Mouse (Mus musculus): ENCODE measurements around the gene Steap1. TPM values are rescaled to one million over a fixed set of nuclear protein-coding genes. Genes with fewer than 3 reads are reported as not detected.

The Steap1 gene
- polyA plus RNA-seq, 1 experiment from 2014 or later, result 11.2 TPM

DNA sequence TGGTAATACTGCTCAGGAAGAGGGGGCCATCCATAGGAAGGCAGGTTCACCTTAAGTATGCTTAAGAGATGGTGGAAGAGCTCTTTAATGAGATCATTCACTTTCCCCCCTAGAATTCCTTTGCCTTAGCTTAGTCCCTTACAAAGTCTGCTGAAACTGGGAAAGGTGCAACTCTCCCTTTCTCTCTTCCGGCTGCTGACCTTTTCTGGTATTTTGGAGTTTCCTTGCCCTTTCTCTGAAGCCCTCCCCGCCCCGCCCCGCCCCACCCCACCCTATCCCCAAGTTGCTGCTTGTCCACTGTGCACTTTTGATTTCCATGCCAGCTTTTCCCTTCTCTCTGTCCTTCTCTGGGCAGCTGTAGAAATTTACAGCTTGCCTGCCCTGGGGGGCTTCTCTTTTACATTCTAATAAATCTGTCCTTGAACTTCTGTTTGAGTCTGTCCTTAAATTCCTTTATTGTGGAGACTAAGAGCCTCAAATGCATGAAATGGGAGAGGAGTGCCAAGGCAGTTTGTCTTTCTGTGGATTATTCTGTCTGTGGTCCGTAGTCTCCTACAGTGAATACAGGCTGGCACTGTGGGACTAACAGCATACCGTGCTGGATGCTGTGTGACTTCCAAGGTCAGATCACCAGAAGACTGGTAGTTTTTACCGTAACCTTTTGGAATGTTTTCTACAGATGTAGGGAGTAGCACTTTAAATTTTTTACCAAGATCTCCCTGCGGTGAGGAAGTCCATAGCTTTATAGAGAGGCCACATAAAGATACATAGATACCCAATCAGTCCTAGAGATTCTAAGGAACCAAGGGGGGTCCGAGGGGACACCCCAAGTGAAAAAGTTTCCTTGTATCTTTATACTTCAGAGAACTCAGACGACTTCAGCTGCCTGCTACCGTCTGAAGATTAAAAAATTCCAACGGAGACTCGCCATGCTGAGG, 41.5 kb downstream of the Steap1 start:
- no peak for ATAC-seq (ENCODE audit: insufficient read depth, low FRiP score, low read depth)
- Histone ChIP-seq H3K9me3 (no peaks in the 10 kb centered on the region), H3K4me2 (peak overlapping the region; percentile 29; the same call in 1 of the 2 replicates), H3K4me3 (replicated peaks) (peak overlapping the region; percentile 13; the same call in 1 of the 2 replicates), H3K4me1 (no peaks in the 10 kb centered on the region), H3K9ac (no peak overlapping the region), H3K36me3 (no peaks in the 10 kb centered on the region), H3K27ac (peak overlapping the region; percentile 36; the same call in 1 of the 2 replicates), H3K27me3 (replicated peaks) (no peaks in the 10 kb centered on the region)
- 42% methylated on average over 13 of the region's 13 CpGs for WGBS

DNA sequence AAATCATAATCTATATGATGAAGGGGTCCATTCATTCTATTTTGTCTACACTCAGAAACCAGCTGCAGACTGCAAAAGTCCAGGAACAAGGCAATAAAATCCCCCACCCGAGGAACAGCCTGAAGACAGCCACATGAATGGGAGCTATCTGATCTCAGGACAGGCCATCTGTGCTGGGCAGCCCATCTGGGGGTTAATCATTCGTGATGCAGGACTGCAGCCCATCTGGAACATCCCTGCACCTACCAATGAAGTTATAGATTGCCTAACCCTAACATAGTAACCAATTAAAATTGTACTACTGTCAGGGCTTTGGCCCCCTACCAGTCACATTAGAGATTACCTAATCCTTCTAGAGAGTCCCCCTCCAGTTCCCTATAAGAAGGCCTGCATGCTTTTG, 44.1 kb downstream of the Steap1 start:
- WGBS, result 45% methylated on average over 2 of the region's 2 CpGs
- Histone ChIP-seq H3K4me1 (no peaks in the 10 kb centered on the region), H3K36me3 (no peaks in the 10 kb centered on the region), H3K9ac (no peak overlapping the region), H3K27ac (no peak overlapping the region), H3K4me2 (no peak overlapping the region), H3K9me3 (no peaks in the 10 kb centered on the region), H3K4me3 (replicated peaks) (no peak overlapping the region), H3K27me3 (replicated peaks) (no peaks in the 10 kb centered on the region)
- ATAC-seq (ENCODE audit: insufficient read depth, low FRiP score, low read depth), result no peak

DNA sequence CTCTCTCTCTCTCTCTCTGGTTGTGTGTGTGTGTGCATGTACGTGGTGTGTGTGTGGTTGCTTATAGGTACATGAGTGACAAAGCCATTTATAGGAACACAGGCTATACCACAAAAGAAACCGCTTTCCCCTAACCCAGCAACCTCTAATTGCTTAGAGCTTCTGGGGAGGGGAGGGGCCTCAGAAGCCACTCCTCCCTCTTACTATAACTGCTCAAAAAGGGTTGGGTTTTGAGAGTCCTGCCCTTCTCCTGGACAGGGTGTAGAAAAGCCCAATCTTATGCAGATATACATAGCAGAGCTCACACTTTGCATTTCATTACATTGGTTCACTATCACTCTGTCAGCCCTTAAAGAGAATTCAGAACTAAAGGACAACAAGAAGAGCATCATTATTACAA, 48.7 kb downstream of the Steap1 start:
- H3K27me3 ChIP-seq (replicated peaks), result no peaks in the 10 kb centered on the region
- ATAC-seq (ENCODE audit: insufficient read depth, low FRiP score, low read depth), result no peak
- no peaks in the 10 kb centered on the region for H3K36me3 ChIP-seq
- H3K4me3 ChIP-seq (replicated peaks), result no peak overlapping the region
- H3K9ac ChIP-seq, result no peak overlapping the region
- H3K4me2 ChIP-seq, result no peak overlapping the region
- no peaks in the 10 kb centered on the region for H3K9me3 ChIP-seq
- 79% methylated on average over 2 of the region's 2 CpGs for WGBS
- H3K4me1 ChIP-seq, result no peaks in the 10 kb centered on the region
- no peak overlapping the region for H3K27ac ChIP-seq

DNA sequence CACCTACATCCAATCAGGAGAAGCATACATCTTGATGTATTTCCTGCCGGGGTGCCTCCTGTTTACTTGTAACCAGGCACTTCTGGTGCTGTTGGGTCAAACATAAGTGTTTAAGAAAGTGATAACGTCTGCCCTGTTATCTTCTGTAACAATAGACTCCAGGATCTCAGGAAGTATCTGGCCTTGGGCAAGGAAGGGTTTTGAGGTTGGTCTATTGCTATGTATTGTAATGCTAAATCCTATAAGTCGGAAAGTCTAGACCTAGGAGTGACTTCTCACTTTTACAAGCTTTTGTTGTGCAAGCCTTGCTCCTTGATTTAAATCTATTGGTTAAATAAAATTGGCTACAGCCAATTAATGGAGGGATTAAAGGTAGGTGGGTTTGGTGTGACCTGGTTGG, 50.3 kb downstream of the Steap1 start:
- Histone ChIP-seq H3K27me3 (replicated peaks) (no peaks in the 10 kb centered on the region), H3K4me1 (no peaks in the 10 kb centered on the region), H3K9ac (no peak overlapping the region), H3K9me3 (no peaks in the 10 kb centered on the region), H3K36me3 (no peaks in the 10 kb centered on the region), H3K4me2 (no peak overlapping the region), H3K27ac (no peak overlapping the region), H3K4me3 (replicated peaks) (no peak overlapping the region)
- no peak for ATAC-seq (ENCODE audit: insufficient read depth, low FRiP score, low read depth)
- 48% methylated on average over 3 of the region's 3 CpGs for WGBS

DNA sequence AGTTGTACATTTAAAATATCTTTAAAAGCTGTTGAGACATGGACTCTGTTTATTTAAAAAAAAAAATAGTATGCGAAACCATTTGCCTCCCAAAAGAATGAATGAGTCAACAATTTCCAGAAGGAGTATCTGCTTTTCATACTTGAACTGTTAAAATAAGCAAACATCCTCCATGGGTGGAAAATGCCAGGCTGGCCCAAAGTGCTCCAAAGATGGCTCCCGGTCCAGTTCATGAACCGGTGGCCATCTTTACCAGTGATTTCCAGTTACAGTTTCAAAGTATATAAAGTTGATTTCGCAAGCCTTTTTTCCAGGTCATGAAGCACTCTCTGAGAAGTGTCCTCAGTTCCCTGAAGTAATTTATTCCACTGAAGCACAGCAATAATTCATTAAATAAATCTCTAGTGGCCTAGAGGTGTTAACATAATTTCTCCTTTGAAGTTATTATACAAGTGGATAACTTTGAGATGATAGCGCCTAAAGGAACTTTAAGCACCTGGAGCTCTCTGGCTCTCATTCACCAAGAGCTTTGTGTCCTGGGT, 53.7 kb downstream of the Steap1 start:
- H3K9me3 ChIP-seq, result no peaks in the 10 kb centered on the region
- no peak overlapping the region for H3K9ac ChIP-seq
- no peaks in the 10 kb centered on the region for H3K27me3 ChIP-seq (replicated peaks)
- H3K36me3 ChIP-seq, result no peaks in the 10 kb centered on the region
- H3K4me1 ChIP-seq, result no peaks in the 10 kb centered on the region
- no peak overlapping the region for H3K4me2 ChIP-seq
- no peak overlapping the region for H3K27ac ChIP-seq
- no peak for ATAC-seq (ENCODE audit: insufficient read depth, low FRiP score, low read depth)
- H3K4me3 ChIP-seq (replicated peaks), result no peak overlapping the region
- WGBS, result 79% methylated on average over 5 of the region's 5 CpGs

DNA sequence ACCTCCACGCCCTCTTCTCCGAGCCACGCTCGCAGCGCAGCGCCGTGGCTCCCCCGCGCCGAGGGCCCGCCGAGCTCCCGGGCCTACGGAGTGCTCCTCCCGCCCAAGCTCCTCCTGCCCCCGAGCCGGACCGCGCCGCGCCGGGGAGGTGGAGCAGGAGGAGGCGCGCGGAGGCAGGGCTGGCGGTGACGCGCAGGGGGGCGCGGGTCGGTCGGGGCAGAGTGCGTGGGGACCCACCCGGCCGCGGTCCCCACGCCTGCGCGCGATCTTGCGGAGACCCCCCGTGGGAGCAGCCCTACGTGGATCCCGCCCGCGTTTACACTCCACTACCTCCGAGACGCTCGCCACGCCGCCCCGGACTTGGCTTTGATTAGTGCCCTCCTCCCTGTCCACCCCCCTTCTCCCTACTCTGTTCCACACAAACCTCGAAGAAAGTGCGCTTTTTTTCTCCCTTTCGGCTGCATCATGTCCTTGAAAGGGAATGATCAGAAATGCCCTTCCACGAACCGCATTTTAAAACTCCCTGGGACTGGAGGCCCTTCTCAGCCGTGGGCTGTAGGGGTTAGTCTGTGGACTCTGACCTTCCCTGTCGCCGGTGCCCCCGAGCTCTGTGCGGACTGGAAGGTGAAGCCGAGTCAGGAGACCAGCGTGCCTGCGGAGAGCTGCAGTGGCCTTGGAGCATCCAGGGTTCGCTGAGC, 55.0 kb downstream of the Steap1 start, which contains the start of gene Steap2:
Gene Steap2, minus strand, starts transcription at position 623 of the 698 bp plus-strand sequence.
- peak; percentile 89 for ATAC-seq (ENCODE audit: insufficient read depth, low FRiP score, low read depth)
- H3K9ac ChIP-seq, result peak within 1 kb of the TSS; percentile 69
- peak within 1 kb of the TSS; percentile 61 for H3K27ac ChIP-seq
- no peaks in the 10 kb centered on the region for H3K4me1 ChIP-seq
- H3K4me3 ChIP-seq (replicated peaks), result peak within 1 kb of the TSS; percentile 77
- no peaks in the 10 kb centered on the region for H3K36me3 ChIP-seq
- under 1% methylated on average over 63 of the region's 66 CpGs for WGBS
- H3K9me3 ChIP-seq, result no peaks in the 10 kb centered on the region
- no peaks in the 10 kb centered on the region for H3K27me3 ChIP-seq (replicated peaks)
- peak within 1 kb of the TSS; percentile 73 for H3K4me2 ChIP-seq

DNA sequence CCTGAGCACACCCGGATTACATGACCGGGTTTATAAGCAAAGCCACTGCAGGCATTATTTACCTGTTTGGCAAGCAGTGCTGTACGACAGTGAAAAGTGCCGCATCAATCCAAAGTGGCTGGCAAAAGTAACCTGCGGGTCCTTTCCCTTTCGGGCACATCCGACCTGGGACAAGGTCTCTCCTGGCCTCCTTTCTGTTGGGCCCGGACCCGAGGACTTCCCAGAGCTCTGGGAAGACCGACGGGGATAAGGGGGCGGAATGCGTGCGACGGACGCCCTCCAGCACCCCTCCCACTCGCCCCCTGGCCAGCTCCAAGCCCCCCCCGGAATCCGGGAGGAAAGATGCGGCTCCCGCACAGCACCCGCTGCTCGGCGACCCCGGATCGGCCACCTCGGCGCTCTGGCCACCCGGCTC, 55.6 kb downstream of the Steap1 start:
- Histone ChIP-seq H3K27ac (peak overlapping the region; percentile 61), H3K9me3 (no peaks in the 10 kb centered on the region), H3K4me3 (replicated peaks) (peak overlapping the region; percentile 77), H3K4me1 (no peaks in the 10 kb centered on the region), H3K4me2 (peak overlapping the region; percentile 73), H3K9ac (peak overlapping the region; percentile 69), H3K27me3 (replicated peaks) (no peaks in the 10 kb centered on the region), H3K36me3 (no peaks in the 10 kb centered on the region)
- under 1% methylated on average over 27 of the region's 29 CpGs for WGBS
- ATAC-seq (ENCODE audit: insufficient read depth, low FRiP score, low read depth), result peak; percentile 36

DNA sequence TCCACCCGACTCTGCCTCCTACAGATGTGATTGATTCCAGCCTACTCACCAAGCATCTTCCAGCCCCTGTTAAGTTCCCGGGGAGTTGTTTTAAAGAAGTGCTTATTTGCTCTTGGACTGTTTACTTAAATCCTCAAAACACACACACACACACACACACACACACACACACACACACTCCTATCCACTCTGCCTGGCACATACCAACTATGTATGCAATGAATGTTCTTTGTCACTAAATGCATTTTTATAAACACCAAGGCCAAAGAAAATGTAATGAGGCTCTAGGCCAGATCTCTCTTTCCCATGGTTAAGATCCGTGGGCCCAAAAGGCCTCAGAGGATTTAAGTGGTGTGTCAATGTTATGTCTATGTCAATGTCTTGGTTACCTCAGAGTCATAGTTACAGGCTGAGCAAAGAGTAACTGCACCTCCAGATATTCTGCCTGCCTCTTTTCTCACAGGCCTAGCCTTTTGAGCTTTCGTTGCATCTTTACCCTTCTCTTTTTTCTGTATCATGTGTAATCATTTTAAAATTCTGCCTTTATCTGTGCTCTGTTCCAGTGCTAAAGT, 56.9 kb downstream of the Steap1 start:
- WGBS, result 32% methylated on average over 4 of the region's 4 CpGs
- H3K4me2 ChIP-seq, result no peak overlapping the region
- no peak overlapping the region for H3K27ac ChIP-seq
- H3K27me3 ChIP-seq (replicated peaks), result no peaks in the 10 kb centered on the region
- no peaks in the 10 kb centered on the region for H3K36me3 ChIP-seq
- ATAC-seq (ENCODE audit: insufficient read depth, low FRiP score, low read depth), result no peak
- H3K9ac ChIP-seq, result no peak overlapping the region
- H3K4me3 ChIP-seq (replicated peaks), result no peak overlapping the region
- H3K4me1 ChIP-seq, result no peaks in the 10 kb centered on the region
- H3K9me3 ChIP-seq, result no peaks in the 10 kb centered on the region

DNA sequence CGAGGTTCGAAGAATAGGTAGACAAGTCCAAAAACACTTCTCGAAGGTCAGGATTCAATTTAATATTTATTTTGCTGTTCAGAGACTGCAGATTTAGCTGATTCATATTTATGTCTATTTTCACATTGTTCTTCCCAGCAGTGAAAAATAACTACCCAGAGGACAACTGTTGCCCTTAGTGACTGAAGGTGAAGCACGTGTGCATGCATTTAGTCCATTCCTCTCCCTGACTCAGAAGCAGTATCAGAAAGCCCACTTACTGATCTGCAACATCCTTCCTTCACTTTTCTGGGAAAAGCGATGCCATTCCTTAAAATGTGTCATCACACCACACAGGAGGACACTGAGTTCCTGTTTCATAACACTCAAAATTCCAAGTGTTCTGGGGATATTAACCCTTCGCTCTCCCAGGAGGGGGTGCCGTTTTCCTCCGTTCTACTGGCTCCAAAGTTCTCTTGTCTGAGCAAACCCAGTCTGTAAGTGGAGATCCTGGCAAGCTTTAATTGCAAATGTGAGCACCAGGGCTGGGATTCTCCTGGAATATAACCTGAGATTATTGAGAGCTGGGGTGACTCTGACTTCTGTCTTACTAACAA, 60.1 kb downstream of the Steap1 start:
- H3K9me3 ChIP-seq, result no peaks in the 10 kb centered on the region
- H3K9ac ChIP-seq, result no peak overlapping the region
- H3K4me2 ChIP-seq, result no peak overlapping the region
- H3K27me3 ChIP-seq (replicated peaks), result no peaks in the 10 kb centered on the region
- H3K27ac ChIP-seq, result no peak overlapping the region
- H3K4me1 ChIP-seq, result no peaks in the 10 kb centered on the region
- no peak overlapping the region for H3K4me3 ChIP-seq (replicated peaks)
- no peak for ATAC-seq (ENCODE audit: insufficient read depth, low FRiP score, low read depth)
- 71% methylated on average over 8 of the region's 8 CpGs for WGBS
- no peaks in the 10 kb centered on the region for H3K36me3 ChIP-seq

DNA sequence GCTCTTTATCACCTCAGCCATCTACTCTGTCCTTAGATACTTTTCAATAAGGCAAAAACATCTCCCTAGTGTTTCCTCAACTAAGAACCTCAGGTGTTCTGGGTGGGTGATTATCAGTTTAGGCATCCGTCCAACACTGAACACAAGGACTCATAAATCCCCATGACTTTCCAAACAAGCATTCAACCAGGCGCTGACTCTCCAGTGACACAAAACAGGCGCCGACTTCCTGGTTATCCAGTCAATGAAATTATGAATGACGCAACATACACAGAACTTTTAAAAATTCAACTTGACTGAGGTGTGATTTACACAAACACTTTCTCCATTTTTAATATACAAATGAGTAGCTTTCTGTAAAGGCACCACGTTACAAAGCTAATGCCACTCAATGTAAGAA, 60.9 kb downstream of the Steap1 start:
- Histone ChIP-seq H3K9me3 (no peaks in the 10 kb centered on the region), H3K27ac (no peak overlapping the region), H3K4me1 (no peaks in the 10 kb centered on the region), H3K9ac (no peak overlapping the region), H3K4me3 (replicated peaks) (no peak overlapping the region), H3K36me3 (no peaks in the 10 kb centered on the region), H3K27me3 (replicated peaks) (no peaks in the 10 kb centered on the region), H3K4me2 (no peak overlapping the region)
- ATAC-seq (ENCODE audit: insufficient read depth, low FRiP score, low read depth), result no peak
- WGBS, result 38% methylated on average over 6 of the region's 6 CpGs

DNA sequence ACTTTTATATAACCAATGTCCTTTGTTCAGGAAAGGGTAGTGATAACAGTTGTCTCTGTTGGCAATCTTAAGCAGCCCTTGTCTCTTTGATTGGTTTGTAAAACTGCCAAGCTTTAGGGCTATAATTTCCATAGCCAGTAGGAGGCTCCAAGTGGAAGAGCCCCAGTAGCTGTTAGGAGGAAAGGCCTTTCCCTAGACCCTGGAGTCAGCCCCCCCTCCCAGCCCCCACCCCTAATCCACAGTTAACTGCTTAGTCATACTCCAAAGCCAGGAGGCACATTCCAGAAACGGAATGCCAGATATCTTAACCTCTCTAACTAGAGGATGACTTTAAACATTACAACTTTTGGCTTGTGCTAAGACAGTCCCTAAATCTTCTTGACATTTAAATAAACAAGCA, 62.2 kb downstream of the Steap1 start:
- Histone ChIP-seq H3K9me3 (no peaks in the 10 kb centered on the region), H3K27ac (no peak overlapping the region), H3K36me3 (no peaks in the 10 kb centered on the region), H3K4me1 (no peaks in the 10 kb centered on the region), H3K27me3 (replicated peaks) (no peaks in the 10 kb centered on the region), H3K4me2 (no peak overlapping the region), H3K9ac (no peak overlapping the region), H3K4me3 (replicated peaks) (no peak overlapping the region)
- no peak; the same call in none of the 2 replicates for ATAC-seq (ENCODE audit: insufficient read depth, low FRiP score, low read depth)
- 4% methylated on average over 1 of the region's 1 CpGs for WGBS
